Mouse (Mus musculus) cerebellum, postnatal 36 days (tissue): ENCODE data around the gene Cd164.

Experiments used
- DNase-seq, 2 experiments: peaks; one replicate each; pipeline ENCODE4 v3.0.0; 2021 to 2022; ENCODE audit warnings: mixed read lengths in 2 of 2

Cd164 gene

DNA sequence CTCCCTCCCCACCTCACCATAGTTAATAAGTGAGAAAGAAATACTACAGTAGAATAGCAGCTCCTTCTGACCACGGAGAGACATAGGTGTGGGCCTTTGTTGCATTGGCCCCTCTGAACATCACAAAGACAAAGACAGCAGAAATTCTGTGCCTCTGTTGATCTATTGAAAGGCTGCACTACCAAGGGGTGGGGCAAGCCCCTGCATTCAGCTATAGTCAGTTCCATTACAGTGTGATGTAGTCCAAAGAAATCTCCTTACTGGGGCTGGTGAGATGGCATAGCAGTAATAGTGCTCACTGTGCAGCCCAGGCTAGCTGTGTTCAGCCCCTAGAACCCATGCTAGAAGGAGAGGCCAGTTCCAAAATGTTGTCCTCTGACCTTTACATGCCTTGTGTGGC, 14.2 kb upstream of the Cd164 start:
- no peak for DNase-seq

DNA sequence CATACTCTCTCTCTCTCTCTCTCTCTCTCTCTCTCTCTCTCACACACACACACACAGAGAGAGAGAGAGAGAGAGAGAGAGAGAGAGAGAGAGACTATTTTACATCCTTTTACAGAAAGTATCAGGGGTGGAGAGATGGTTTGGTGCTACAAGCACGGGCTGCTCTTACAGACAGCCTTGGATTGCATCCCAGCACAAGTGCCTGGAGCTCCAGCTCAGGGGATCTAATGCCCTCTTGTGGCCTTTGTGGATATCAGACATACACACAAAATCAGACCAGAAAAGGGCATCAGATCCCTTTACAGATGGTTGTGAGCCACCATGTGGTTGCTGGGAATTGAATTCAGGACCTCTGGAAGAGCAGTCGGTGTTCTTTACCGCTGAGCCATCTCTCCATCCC, 13.8 kb upstream of the Cd164 start:
- peak; percentile 69 to 76 for DNase-seq

DNA sequence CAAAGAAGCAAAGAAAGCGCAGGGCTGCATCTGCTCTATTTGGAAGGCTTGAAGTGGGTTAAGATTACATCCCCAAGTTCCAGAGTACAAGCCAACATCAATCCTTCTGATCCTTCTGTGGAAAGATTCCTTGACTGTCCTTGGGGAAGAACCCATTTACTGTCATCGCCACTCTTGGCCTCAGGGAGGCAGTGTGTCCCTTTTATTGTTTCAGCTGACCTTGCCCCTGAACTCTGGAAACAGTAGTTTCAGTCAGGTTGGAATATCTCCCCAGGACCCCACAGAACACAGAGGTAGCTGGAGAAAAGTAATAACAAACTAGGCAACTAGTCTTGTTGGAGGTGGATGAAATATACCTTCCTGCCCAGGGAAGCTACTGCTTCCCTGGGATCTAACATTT, 10.1 kb upstream of the Cd164 start:
- no peak for DNase-seq

DNA sequence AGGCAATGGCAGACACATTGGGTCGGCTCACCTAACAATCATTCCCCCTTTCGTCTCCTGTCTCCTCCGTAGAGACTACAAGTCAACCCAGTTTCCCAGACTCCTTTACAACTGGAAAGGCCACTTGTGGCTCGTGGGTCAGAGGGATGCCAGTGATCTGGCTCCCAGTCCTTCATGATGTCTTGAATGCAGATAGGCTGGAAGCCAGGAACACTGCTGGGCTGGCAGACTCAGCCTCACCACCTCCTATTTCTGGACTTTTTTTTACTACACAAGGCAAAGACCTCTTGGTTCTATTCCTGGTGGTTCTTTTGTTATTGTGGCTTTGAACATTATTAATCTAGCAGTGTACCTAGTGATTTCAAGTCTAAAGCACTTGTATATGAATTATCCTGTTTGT, 4.9 kb upstream of the Cd164 start:
- DNase-seq = no peak

DNA sequence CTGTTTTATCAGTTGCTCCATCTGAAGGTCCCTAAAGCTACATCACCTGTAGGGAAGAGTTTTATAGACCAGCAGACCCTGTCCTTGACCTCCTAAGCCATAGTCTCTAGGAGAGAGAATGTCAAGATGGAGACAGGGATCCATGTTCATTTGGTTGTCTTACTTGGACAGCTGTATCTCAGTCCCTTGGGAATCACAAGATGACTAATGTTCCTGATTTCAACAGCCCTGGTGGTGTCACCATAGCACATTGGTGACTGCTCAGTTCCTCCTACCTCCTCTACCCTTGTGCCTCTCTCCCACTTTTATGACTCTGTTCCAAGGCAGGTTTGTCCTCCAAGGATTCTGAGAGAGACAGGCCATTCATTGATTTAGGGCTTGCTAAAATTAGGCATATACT, 4.3 kb upstream of the Cd164 start:
- no peak for DNase-seq

DNA sequence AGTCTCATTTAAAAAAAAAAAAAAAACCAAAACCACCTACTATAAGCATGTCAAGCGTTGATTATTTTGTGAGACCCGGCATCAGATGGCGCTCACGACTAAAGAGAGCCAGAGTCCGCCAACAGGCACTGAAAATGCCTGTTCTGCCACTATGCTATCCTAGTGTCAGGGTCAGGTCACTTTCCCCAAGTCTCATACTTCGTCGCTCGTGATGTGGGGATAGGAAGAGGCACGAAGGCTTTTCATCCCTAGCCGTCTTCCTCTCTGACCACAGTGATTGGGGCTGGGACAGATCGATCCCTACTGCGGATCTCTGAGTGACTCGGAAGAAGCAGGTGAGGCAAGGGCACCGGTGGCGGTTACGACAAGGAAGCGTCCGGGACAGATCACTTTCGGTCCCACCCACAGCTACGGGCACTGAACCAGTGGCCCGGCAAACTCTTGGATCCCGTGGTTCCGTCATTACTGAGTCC, 670 bp upstream of the Cd164 start:
- peak; percentile 72 to 74 for DNase-seq

DNA sequence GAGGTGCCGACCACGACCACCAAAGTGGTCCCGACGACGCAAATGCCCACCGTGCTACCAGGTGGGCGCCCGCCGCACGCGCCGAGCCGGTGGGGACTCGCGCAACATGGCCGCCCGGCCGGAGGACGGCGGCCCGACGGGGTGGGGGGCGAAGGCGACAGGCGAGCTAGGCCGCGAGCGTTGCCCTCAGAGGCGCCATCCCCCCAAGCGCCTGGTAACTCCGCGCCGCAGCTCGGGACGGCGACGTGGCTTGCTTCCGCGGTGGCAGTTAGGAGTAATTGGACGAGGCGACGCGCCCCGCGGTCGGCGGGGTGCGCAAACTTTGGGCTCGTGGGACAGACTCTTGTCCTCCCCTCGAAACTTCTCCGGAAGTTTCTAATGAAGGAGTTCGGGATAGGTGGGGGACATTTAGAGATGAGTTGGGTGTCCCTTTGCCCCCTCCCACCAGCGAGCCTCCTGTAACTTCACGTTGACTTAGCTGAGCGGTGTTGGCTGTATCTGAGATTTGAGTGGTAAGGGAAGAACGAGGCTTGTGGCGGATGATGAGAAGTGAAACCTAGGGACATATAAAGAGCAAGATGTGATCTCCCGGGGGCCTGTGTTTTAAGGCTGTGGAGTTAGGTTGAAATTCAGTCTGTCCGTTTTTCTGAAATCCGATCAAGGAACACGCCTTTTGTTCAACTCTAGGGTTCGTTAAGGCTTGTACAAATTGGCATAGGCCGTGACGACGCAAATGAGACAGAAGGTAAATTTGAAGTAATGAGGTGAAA, 611 bp downstream of the Cd164 start:
- peak; percentile 43 to 45 for DNase-seq

DNA sequence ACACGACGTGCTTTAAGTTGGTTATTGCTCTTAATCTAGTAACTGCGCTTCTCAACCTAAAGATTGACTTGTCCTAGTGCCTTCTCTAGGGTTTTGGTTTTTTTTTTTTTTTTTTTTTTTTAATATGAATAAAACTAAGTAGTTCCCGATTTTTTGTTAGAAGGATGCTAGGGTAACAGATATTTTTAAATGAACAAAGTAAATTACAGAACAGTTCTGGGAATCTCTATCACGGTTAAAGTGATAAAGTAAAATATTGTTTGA, 1.1 kb downstream of the Cd164 start:
- no peak for DNase-seq

DNA sequence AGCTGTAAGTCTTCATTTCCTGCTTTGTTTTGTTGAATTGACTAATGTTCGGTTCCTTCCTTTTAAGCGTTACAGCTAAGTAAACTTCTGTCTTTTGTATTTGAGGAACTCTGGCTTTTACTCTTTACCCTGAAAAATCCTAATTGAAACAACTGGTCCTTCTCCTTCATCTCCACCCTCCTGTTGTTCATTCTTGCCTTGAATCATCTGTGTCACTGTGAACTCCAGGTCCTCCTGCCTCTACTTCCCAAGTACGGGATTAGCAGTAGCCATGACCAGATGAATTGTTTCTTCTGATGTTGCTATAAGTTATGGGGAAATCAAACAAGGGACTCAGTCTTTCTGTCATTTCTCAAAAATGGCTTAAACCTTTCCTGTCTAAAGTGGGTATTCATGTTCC, 4.2 kb downstream of the Cd164 start:
- no peak for DNase-seq

DNA sequence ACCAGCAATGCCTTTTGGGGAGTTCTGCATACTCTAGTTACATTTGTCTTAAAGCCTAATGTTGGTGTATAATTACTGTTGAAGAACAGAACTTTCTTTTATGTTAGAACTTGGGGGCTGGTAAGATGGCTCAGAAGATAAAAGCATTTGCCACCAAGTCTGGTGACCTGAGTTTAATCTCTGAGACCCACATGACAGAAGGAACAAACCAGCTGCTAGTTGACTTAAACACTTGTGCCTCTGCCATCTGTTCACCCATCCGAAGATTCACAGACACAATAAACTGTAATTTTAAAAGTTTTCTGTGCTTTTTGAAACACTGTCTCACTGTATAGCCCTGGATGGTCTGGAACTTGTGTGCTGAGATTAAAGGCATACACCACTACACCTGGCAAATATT, 6.5 kb downstream of the Cd164 start:
- DNase-seq = no peak

DNA sequence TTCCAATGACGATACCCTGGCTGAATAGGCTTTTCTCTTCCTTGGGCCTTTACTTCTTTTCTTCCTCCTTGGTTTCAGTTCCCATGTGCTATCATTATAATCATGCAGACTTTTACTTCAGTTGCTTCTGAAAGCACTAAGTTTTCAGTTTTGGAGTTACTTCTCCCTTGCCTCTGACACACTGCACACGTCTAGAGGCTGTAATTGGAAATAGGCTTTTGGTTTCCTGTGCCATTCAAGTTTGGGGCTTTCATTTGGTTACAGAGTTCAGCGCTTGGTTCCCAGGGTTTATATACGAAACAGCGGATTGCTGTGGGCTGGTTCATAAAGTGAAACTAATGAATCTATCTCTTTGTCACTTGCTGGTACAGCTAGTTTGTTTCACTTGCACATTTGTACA, 10.8 kb downstream of the Cd164 start:
- no peak for DNase-seq

DNA sequence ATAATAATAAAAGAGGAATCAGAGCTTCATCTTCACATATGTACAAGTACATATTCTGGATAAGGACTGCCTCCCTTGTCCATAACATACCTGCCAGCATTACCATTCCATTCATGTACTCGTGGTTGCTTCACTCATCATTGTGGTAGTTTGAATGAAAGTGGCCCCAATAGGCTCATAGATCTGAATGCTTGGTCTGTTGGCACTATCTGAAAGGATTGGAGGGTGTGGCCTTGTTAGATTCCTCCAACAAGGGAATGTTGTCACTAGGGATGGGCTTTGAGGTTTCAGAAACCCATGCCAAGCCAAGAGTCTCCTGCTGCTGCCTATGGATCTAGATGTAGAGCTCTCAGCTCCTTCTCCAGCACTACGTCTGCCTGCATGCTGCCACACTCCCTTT, 16.8 kb downstream of the Cd164 start:
- no peak for DNase-seq

DNA sequence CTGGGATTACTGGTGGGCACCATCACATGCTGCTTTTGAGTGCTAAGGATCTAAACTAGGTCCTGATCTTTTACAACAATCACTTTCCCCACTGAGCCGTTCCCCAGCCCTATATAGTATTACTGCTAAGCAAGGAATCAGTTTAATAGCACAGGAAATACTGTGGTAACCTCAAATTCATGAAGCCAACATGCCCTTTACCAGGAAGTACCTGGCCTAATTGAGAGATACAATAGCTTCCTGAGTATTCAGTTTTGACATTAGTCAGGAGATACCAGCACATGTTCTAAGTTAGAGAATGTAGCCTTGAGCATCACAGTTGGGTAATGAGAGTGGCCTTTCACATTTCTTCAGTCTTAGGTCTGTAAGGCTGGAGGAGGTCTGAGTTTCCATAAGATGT, 17.5 kb downstream of the Cd164 start:
- DNase-seq = no peak

DNA sequence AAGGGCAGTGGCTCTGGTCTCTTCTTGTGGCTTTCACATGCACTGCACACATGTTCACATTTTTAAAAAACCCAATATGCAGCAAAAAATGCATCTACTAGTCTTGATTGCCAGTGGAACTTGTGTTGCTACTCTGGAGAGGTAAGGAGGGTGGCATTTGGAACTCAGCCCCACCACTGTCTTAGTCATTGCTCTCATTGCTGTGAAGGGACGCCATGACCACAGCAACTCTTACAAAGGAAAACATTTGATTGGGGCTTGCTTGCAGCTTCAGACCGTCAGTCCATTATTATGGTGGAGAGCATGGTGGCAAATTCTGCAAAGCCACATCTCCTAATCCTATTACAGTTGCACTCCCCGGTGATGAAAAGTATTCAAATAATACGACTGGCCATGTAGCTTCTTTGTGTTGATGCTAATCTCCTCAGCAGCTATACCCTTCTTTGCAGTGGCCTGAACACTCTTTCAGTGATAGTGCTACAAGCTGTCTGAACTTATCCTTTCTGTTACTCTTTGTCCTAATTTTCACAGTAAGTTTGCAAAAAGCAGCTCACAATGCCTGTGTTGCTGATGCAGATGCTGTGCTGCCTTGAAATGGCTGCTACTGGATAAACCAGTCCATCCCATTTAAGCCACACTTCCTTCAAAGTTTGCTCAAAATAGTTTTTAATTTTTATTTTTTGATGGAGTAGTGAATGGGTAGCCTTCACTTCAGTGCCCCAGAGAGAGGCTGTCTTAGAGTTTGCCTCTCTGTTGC, 18.2 kb downstream of the Cd164 start:
- no peak for DNase-seq

DNA sequence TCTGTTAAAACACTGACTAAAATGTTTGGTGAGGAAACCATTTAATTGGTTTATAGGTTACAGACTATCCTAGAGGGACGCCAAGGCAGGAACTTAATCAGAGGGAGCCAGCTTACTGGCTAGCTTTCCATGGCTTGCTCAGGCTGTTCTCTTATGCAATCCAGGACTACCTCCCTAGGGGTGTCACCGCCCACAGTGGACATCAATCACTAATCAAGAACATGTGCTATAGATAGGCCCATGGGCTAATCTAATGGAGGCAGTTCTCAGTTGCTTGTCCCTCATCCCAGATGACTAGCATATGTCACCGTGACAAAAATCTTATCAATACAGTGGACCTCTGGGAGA, 18.7 kb downstream of the Cd164 start:
- no peak for DNase-seq

DNA sequence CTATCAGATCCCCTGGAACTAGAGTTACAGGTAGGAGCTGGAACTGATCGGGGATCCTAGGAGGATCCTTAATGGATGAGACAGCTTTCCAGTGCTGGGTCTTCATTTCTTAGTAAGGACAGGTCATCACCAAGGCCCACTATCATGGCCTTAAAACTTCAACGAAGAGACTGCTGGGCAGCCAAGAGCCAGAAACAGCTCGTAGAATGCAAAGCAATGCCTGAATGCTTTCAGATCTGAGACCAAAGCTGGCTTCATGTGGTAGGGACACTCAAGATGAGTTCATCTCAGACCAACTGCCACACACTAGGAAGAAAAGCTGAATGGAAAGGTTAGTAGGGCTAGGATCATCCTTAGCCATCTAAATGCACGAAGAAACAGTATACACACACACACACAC, 19.8 kb downstream of the Cd164 start:
- DNase-seq = no peak

DNA sequence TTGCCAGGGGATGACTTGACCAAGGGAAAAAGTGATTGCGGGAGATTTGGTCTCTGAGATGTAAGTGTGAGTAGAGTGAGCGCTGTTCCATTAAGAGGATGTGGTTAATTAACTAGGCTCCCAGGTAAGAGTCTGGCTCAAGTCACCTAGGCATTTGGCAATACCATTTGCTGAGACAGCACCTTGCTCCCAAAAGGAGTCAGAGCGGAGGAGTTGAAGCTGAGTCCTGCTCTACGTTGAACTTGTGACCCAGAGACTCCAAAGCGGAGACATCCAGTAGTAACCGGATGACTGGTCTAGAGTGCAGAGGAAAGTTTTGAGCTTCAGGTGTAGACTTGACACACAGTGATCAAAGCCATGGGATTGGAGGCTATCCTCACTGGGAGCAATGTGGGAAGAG, 22.8 kb downstream of the Cd164 start:
- no peak for DNase-seq

DNA sequence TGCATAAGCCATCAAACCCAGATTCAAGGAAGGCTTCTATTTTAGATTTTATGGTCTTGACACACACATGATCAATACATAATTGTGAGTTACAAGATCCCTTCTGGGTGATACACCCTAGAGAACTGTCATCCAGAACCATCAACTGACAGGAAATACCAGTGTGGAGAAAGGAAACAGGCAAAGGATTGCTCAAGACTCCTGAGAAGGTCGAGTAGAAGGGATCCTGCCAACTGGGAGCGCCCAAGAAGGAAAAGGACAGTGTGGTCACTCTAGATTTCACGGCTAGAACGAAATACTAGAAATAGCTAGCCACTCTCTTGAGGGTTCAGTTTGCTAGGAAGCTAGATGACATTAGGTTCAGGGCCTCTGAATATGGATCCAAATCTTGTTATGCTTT, 24.2 kb downstream of the Cd164 start:
- DNase-seq = no peak

DNA sequence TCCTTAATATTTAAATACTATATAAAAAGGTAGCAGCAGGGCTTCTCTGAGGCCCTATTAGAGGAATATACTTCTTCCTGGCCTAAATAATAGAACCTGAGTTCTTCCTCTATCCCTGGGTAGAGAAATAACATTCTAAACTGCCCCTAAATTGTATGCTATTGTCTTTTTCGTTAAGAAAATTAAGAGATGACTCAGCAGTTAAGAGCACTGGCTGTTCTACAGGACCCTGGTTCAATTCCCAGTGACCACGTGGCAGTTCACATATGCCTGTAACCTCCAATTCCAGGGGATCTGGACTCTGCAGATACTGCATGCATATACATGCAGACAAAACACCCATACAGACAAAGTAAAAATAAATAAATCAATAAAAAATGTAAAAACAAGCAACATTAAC, 24.6 kb downstream of the Cd164 start:
- DNase-seq = no peak

DNA sequence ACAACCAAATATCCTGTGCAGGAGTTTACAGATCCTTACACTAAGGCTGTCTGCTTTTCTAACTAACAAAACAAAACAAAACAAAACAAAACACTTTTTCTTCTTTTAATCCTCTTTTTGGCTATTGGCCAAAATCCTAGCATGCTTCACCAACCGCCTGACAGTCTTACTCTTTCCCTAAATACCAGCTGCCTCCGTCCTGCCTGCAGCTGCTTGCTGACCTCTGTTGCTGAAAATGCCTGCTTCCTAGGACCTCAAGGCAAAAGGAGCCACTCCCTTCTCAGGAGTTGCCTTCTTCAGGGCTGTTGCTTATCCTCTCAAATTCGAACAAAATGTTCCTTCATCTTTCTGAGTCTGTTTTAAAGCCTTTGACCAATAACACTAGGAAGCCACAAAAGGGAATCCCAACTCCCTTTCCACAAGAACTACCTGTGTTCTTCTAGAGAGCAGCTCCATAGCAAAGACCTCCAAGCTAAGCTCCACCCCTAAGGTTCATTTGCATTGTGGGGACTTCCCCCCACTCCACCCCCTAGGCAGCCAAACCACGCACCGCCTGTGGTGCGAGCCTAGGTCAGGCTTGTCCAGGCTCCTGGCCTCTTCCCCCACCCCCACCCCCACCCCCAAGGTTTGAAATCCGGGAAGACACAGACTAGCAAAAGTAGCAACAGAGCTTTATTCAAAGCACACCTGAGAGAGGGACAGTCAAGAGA, 25.4 kb downstream of the Cd164 start:
- no peak for DNase-seq

DNA sequence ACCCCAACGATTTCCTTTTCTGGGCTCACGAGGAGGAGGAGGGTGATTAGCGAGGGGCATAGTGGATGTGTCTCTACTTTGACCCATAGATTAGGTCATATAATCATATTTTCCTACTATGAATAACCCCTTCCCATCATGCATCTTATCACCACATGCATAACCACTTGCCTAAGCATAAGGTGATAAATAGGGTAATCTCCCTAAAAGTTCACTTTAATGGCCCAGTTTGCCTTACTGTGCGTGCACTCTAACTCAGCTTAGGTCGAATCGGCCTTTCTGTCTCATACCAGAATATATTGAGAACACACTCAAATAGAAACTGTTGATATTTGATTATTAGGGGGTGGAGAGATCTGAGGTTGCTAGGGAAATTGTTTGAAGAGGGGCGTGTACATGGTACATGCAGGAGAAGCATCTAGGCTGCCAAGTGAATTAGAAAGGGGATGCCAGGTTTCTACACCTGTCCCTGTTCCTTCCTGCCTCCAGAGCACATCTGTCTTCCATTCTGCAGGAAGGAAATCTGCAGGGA, 26.1 kb downstream of the Cd164 start:
- no peak for DNase-seq

DNA sequence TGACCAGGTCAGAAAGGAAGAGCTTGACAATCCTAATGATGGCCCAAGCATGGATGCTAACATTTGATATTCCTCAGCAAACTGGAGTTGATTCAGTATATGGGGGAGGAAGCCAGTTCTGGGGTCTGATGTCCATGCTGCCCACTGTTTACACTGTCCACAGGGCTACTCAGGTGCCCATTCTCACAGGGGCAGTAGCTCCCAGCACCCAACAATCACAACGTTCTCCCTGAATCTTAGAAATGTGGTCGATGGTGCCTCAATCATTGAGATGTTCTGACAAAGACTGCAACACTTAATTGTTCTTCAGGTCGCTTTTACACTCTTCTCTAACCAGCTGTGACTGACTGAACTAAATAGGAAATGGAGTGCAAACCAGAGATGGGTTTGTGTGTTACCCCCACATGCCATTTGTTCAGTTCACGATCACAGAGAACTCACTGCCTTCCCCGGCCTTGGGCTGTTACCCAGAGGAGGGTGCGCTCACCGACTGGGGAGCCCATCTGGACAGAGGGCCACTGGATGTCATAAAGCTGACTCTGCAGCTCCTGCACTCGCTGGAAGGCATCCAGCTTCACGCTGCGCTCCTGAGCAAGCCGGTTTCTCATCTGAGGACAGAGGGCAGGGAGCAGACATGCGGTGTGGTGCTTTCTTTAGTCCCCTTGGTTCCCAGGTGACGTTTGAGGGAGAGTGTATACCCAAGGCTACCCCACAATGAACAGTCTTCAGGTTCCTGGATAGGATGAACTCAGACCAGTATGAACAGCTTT, 27.4 kb downstream of the Cd164 start:
- peak in 1 of 2 experiments; percentile 25 for DNase-seq

DNA sequence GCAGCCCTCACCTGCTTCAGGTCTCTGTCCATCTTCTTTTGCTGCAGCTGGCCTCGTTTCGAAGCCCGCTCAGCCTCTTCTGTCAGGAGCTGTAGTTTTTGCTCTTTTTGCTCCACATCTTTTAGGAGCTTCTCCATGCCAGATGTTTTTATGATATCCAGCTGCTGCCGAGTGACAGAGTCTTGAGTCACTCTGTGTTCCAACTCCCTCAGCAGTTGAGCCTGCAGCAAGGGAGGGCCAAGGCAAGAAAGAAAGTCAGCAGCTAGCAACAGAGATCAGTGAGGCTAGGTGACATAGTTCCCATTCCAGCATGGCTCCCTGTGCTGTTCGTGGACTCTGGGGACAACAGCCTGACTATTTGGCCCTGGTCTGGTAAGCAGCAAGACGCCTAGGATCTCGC, 31.5 kb downstream of the Cd164 start:
- no peak for DNase-seq
